Mouse (Mus musculus) telencephalon, adult 2 months (tissue): ENCODE measurements around the gene Morn1.

Experiments
- DNase-seq: peaks from one replicate; pipeline ENCODE4 v3.0.0-alpha.2; 2011; ENCODE audit warnings: low read depth, low spot score

Morn1 gene

GRCm38 (mm10) chr4:155189711-155190139 lies 103.3 kb downstream of the Morn1 start:
- DNase-seq: no peak

- DNase-seq: no peak
Observed at GRCm38 (mm10) chr4:155190275-155190674, 103.9 kb downstream of the Morn1 start.
